Mouse (Mus musculus) hindbrain, postnatal 0 days (tissue): ENCODE results near the gene Smco4. TPM values are rescaled to one million over a fixed set of nuclear protein-coding genes. Genes with fewer than 3 reads are reported as not detected.
"Not testable (repeated sequence)": the region's sequence is repeated elsewhere in the genome, so short reads cannot be mapped to it uniquely, and the experiment has no call there.

Source experiments
- ATAC-seq: fragments of 200-750 bp; cut with Nextera tagmentation; 2 replicates; pipeline ENCODE4 v1.8.0; 2017; ENCODE audit warnings: mild to moderate bottlenecking, moderate TSS enrichment, moderate library complexity
- DNase-seq: peaks from one replicate; pipeline ENCODE4 v3.0.0-alpha.2; 2015; ENCODE audit warnings: low spot score
- H3K27ac ChIP-seq: fragments of 300-500 bp; sonication (generic); 2 replicates; pipeline ENCODE4 v1.5.1; 2014; ENCODE audit warnings: mild to moderate bottlenecking
- H3K27me3 ChIP-seq: fragments of 300-500 bp; sonication (generic); 2 replicates; pipeline ENCODE4 v1.6.1; 2014; ENCODE audit warnings: low read length, mixed read lengths; ENCODE audit not compliant: insufficient read depth
- H3K36me3 ChIP-seq: fragments of 300-500 bp; sonication (generic); 2 replicates; pipeline ENCODE4 v1.6.1; 2014; ENCODE audit warnings: low read length, mixed read lengths; ENCODE audit not compliant: insufficient read depth
- H3K4me1 ChIP-seq: fragments of 300-500 bp; sonication (generic); 2 replicates; pipeline ENCODE4 v1.6.1; 2014; ENCODE audit warnings: antibody characterized with exemption, low read length, mixed read lengths; ENCODE audit not compliant: insufficient read depth
- H3K4me2 ChIP-seq: fragments of 300-500 bp; sonication (generic); 2 replicates; pipeline ENCODE4 v1.6.1; 2014; ENCODE audit warnings: low read depth, mild to moderate bottlenecking, low read length, moderate library complexity, mixed read lengths
- H3K4me3 ChIP-seq: fragments of 300-500 bp; sonication (generic); 2 replicates; pipeline ENCODE4 v1.5.1; 2014; ENCODE audit warnings: low read length
- H3K9ac ChIP-seq: fragments of 300-500 bp; sonication (generic); replicated peaks from 2 replicates; pipeline ENCODE4 v1.6.1; 2014; ENCODE audit warnings: mild to moderate bottlenecking, low read length, moderate library complexity, mixed read lengths
- H3K9me3 ChIP-seq: fragments of 300-500 bp; sonication (generic); 2 replicates; pipeline ENCODE4 v1.6.1; 2016; ENCODE audit warnings: low read length, mixed read lengths
- CTCF ChIP-seq: IDR thresholded peaks from 2 replicates; pipeline ENCODE4 v1.5.1; 2016; ENCODE audit warnings: antibody characterized with exemption, control low read depth, low read depth
- WGBS: fragments of 180-500 bp; shearing (Covaris S2); extraction: QIAGEN DNeasy Blood & Tissue Kit; methylation state at CpG from one replicate; pipeline ENCODE4 v1.1.7; 2014; 5-methylcytosine and 5-hydroxymethylcytosine counted together
- polyA plus RNA-seq: library from polyadenylated mRNA; unstranded; fragments of >200 nt; fragmentation: Nextera tagmentation; extraction: Ambion mirVana; gene quantifications from 2 replicates; pipeline ENCODE4 v1.2.1, GENCODE M21; 2015
- total RNA-seq: library from RNA; depleted of rRNA; stranded (reverse); fragments of >200 nt; gene quantifications from 2 replicates; pipeline ENCODE4 v1.2.3, GENCODE M21; 2014

The Smco4 gene
- total and polyA plus RNA-seq, 2 experiments from 2014 or later = 0.60 to 6.1 TPM

DNA sequence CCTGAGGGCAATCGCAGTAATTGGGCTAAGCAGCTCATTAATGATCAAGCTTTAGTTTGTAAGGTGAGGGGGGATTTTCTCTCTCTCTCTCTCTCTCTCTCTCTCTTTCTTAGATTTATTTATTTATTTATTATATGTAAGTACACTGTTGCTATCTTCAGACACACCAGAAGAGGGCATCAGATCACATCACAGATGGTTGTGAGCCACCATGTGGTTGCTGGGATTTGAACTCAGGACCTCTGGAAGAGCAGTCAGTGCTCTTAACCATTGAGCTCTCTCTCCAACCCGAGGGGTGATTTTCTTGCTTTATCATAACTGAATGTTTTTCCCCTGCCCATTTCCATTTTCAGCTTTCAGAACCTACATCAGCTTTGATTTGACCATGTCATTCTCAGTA is 2.0 kb downstream of the Smco4 start:
- 86% methylated on average over 2 of the region's 2 CpGs for WGBS
- not testable (repeated sequence) for H3K9me3 ChIP-seq, ATAC-seq

GRCm38 (mm10) chr9:15495921-15496577 is 2.8 kb downstream of the Smco4 start:
- Histone ChIP-seq H3K27ac (no peak overlapping the region), H3K4me2 (no peak overlapping the region), H3K9me3 (no peaks in the 10 kb centered on the region), H3K4me3 (no peak overlapping the region), H3K27me3 (no peaks in the 10 kb centered on the region), H3K9ac (no peak overlapping the region), H3K36me3 (no peaks in the 10 kb centered on the region), H3K4me1 (0 out of 2 replicates have a peak, but pooled peaks cover 3% of the 10 kb centered on the region)
- ATAC-seq (no peak), DNase-seq (no peak)
- TF ChIP-seq CTCF = no peak
- WGBS = 35% methylated on average over 8 of the region's 8 CpGs

More for the DNA sequence above, 2.0 kb downstream of the Smco4 start:
- not testable (repeated sequence) for H3K4me3 ChIP-seq, H3K36me3 ChIP-seq, H3K27me3 ChIP-seq, H3K9ac ChIP-seq, DNase-seq, H3K27ac ChIP-seq, H3K4me1 ChIP-seq, H3K4me2 ChIP-seq
- TF ChIP-seq CTCF = peak; percentile 21

DNA sequence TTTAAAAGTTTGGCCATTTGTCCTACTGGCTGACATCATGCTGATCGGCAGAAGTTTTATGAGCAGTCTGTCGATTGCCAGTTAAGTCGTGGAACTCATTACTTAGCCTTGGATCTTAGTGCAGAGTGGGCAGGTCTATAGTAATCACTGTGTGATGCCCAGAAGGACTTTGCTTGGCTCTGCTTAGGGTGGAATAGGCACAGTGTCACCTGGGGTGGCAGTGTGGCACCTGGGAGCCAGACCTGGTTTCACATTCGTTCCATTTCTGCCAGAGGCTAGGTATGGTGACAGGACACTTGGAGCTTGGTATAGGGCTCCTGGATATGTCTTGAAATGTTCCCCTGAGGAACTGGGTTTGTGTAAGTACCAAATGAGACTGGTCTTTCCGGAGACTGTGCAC is 6.8 kb downstream of the Smco4 start:
- no peak for TF ChIP-seq CTCF
- no peak for DNase-seq
- Histone ChIP-seq H3K36me3 (no peaks in the 10 kb centered on the region), H3K9ac (no peak overlapping the region), H3K4me1 (no peaks in the 10 kb centered on the region), H3K4me3 (no peak overlapping the region), H3K4me2 (no peak overlapping the region), H3K27me3 (no peaks in the 10 kb centered on the region), H3K27ac (no peak overlapping the region), H3K9me3 (no peaks in the 10 kb centered on the region)
- WGBS = 80% methylated on average over 5 of the region's 5 CpGs
- no peak for ATAC-seq

GRCm38 (mm10) chr9:15501319-15502256 is 8.4 kb downstream of the Smco4 start:
- Histone ChIP-seq H3K4me1 (no peaks in the 10 kb centered on the region), H3K36me3 (no peaks in the 10 kb centered on the region), H3K9ac (no peak overlapping the region), H3K4me2 (no peak overlapping the region), H3K27me3 (no peaks in the 10 kb centered on the region), H3K27ac (no peak overlapping the region), H3K4me3 (no peak overlapping the region), H3K9me3 (no peaks in the 10 kb centered on the region)
- DNase-seq (no peak), ATAC-seq (no peak)
- 79% methylated on average over 19 of the region's 19 CpGs for WGBS
- no peak for TF ChIP-seq CTCF

DNA sequence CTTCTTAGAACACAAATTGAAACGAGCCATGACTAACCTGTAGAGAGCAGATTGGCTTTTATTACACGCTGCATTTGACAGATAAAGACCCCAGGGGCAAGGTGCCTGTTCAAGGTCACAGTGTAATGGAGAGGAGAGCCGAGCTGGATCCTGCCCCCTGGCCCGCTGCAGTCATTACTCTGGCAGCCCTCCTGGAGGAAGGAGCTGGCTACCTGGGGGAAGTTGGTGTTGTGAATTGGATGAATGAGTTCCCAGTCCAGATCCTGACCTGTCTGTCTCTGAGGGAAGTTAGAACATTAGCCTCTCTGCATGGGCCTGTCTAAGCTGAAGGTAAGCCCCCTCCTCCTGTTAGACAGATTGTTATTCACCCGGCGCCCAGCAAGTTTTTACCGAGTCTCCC is 9.2 kb downstream of the Smco4 start:
- TF ChIP-seq CTCF = no peak
- Histone ChIP-seq H3K9me3 (no peaks in the 10 kb centered on the region), H3K4me3 (no peak overlapping the region), H3K9ac (no peak overlapping the region), H3K27ac (no peak overlapping the region), H3K4me1 (no peaks in the 10 kb centered on the region), H3K4me2 (no peak overlapping the region), H3K27me3 (no peaks in the 10 kb centered on the region), H3K36me3 (no peaks in the 10 kb centered on the region)
- WGBS = 45% methylated on average over 7 of the region's 7 CpGs
- ATAC-seq (no peak), DNase-seq (no peak)

- Histone ChIP-seq H3K36me3 (no peaks in the 10 kb centered on the region), H3K4me3 (no peak overlapping the region), H3K4me2 (no peak overlapping the region), H3K9me3 (no peaks in the 10 kb centered on the region), H3K4me1 (no peaks in the 10 kb centered on the region), H3K9ac (no peak overlapping the region), H3K27ac (no peak overlapping the region), H3K27me3 (no peaks in the 10 kb centered on the region)
- TF ChIP-seq CTCF = no peak
- no peak for DNase-seq
- WGBS = 74% methylated on average over 10 of the region's 10 CpGs
- no peak for ATAC-seq
Measured at GRCm38 (mm10) chr9:15503307-15503706, 10.1 kb downstream of the Smco4 start.
